Mouse (Mus musculus): ENCODE results near the gene Fignl1.

Gene Fignl1

GRCm38 (mm10) chr11:11770691-11771090 lies 38.1 kb downstream of the Fignl1 start:
- intact Hi-C loops (cut with DNase I) = no loop called here

- intact Hi-C loops (cut with DNase I) = no loop called here
Measured at GRCm38 (mm10) chr11:11769281-11769680, 39.5 kb downstream of the Fignl1 start.

GRCm38 (mm10) chr11:11768057-11768456 lies 40.7 kb downstream of the Fignl1 start:
- intact Hi-C loops (cut with DNase I) = no loop called here

GRCm38 (mm10) chr11:11766736-11767135 lies 42.0 kb downstream of the Fignl1 start:
- intact Hi-C loops (cut with DNase I) = no loop called here

- intact Hi-C loops (cut with DNase I) = no loop called here
Measured at GRCm38 (mm10) chr11:11766105-11766504, 42.7 kb downstream of the Fignl1 start.

- intact Hi-C loops (cut with DNase I) = no loop called here
Measured at GRCm38 (mm10) chr11:11765414-11765813, 43.3 kb downstream of the Fignl1 start.

GRCm38 (mm10) chr11:11763211-11763666 lies 45.5 kb downstream of the Fignl1 start:
- intact Hi-C loops (cut with DNase I) = no loop called here

GRCm38 (mm10) chr11:11758883-11759282 lies 49.9 kb downstream of the Fignl1 start:
- intact Hi-C loops (cut with DNase I) = no loop called here

- intact Hi-C loops (cut with DNase I) = no loop called here
Measured at GRCm38 (mm10) chr11:11758121-11758520, 50.6 kb downstream of the Fignl1 start.

- intact Hi-C loops (cut with DNase I) = no loop called here
Measured at GRCm38 (mm10) chr11:11752859-11753258, 55.9 kb downstream of the Fignl1 start.

GRCm38 (mm10) chr11:11751091-11751490 lies 57.7 kb downstream of the Fignl1 start:
- intact Hi-C loops (cut with DNase I) = no loop called here

GRCm38 (mm10) chr11:11744222-11744621 lies 64.5 kb downstream of the Fignl1 start:
- intact Hi-C loops (cut with DNase I) = no loop called here

GRCm38 (mm10) chr11:11742626-11743025 lies 66.1 kb downstream of the Fignl1 start:
- intact Hi-C loops (cut with DNase I) = no loop called here

GRCm38 (mm10) chr11:11741574-11741973 lies 67.2 kb downstream of the Fignl1 start:
- intact Hi-C loops (cut with DNase I) = no loop called here

GRCm38 (mm10) chr11:11740603-11741002 lies 68.2 kb downstream of the Fignl1 start:
- intact Hi-C loops (cut with DNase I) = no loop called here

- intact Hi-C loops (cut with DNase I) = no loop called here
Measured at GRCm38 (mm10) chr11:11739054-11739453, 69.7 kb downstream of the Fignl1 start.

GRCm38 (mm10) chr11:11737562-11737961 lies 71.2 kb downstream of the Fignl1 start:
- intact Hi-C loops (cut with DNase I) = no loop called here
